Comparison of ENCODE assay signal across 8 mouse cellular contexts in the genomic region with DNA sequence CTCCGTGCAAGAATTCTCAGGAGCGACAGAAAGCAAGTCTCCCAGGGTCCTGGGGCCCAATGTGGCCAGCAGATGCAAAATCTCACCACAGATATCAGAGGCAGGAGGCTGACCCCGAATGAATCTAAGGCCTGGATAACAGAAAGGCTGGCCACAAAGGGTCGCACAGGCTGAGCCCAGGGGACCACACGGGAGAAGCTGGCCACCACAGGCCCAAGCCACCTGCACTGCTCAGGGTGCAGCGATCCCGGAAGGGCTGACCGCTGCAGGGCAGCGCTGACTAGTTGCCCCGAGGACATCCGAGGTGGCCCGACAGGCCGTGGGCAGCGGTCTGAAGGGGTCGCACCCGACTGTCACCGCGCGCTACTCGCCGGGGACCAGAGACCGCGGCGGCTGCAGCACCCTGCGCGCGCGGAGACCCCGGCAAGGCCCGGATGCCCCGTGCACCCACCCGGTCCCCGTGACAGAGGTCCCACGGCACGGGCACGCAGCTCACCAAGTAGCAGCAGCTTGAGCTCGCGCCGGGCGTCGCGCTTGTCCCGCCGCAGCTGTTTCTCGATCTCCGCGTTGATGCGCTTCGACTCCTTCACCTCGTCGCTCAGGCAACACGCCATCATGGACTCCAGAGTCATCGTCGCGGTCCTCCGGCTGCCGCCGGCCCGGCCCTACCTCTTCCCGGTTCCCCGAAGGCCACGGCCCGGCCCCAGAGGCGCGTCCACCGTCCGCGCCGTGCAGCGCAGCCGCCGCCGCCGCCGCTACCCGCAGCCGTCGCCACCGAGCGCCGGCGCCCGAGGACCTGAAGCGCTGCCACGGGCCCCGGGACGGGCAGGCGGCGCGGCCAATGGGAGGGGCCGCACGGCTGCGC. TPM values are rescaled to one million over a fixed set of nuclear protein-coding genes. Genes with fewer than 3 reads are reported as not detected.
DNase-seq lines count a peak whose midpoint lies in the region; ATAC-seq lines count a peak whose summit lies in the region.

No protein-coding gene starts in this region.

- WGBS in kidney, embryonic 16.5 days, result under 1% methylated on average over 86 of the region's 93 CpGs
- WGBS in heart, embryonic 15.5 days, result under 1% methylated on average over 88 of the region's 93 CpGs
- WGBS in macrophage (ENCODE audit: missing documents), result under 1% methylated on average over 80 of the region's 93 CpGs

- peak overlapping the region; percentile 73; the same call in 1 of the 2 replicates for H3K27ac ChIP-seq in kidney, embryonic 16.5 days (ENCODE audit: low read length)
- peak overlapping the region; percentile 73 for H3K27ac ChIP-seq in heart, embryonic 15.5 days
- no peak overlapping the region for H3K27ac ChIP-seq in macrophage

- no peaks in the 10 kb centered on the region for H3K9me3 ChIP-seq in kidney, embryonic 16.5 days (ENCODE audit: low read length)
- no peaks in the 10 kb centered on the region for H3K9me3 ChIP-seq in heart, embryonic 15.5 days (replicated peaks)

- DNase-seq in kidney, postnatal 4 days, result no peak
- no peak for DNase-seq in natural killer cell, adult 2 months (ENCODE audit: low spot score in 2 of 2)
- DNase-seq in adrenal gland, postnatal 25 days, result no peak
- DNase-seq in thymus, postnatal 36 days, result no peak

- peak overlapping the region; percentile 92 for H3K9ac ChIP-seq in kidney, embryonic 16.5 days (replicated peaks; ENCODE audit: low read length)
- H3K9ac ChIP-seq in heart, embryonic 15.5 days, result peak overlapping the region; percentile 88

- no peaks in the 10 kb centered on the region for H3K27me3 ChIP-seq in kidney, embryonic 16.5 days (ENCODE audit: insufficient read depth, low read length)
- no peaks in the 10 kb centered on the region for H3K27me3 ChIP-seq in heart, embryonic 15.5 days

- H3K79me2 ChIP-seq in macrophage (ENCODE audit: inconsistent target), result peaks cover 49% of the 10 kb centered on the region

- H3K4me2 ChIP-seq in kidney, embryonic 16.5 days (replicated peaks; ENCODE audit: low read depth, low read length), result peak overlapping the region; percentile 87
- H3K4me2 ChIP-seq in heart, embryonic 15.5 days, result peak overlapping the region; percentile 80

- ATAC-seq in kidney, embryonic 16.5 days (ENCODE audit: low FRiP score, low TSS enrichment), result peak; percentile 52; the same call in 1 of the 2 replicates
- peak; percentile 8 for ATAC-seq in activated CD4-positive, CD25-positive, alpha-beta regulatory T cell, adult 4 months
- ATAC-seq in heart, embryonic 15.5 days (replicated peaks; ENCODE audit: insufficient number of reproducible peaks, insufficient read depth, low FRiP score, low read depth), result no peak

- no peaks in the 10 kb centered on the region for H3K36me3 ChIP-seq in kidney, embryonic 16.5 days (ENCODE audit: insufficient read depth, low read length)
- H3K36me3 ChIP-seq in heart, embryonic 15.5 days, result no peaks in the 10 kb centered on the region
- H3K36me3 ChIP-seq in macrophage (ENCODE audit: inconsistent target), result no peaks in the 10 kb centered on the region

- H3K4me3 ChIP-seq in kidney, embryonic 16.5 days (ENCODE audit: low read length), result peak overlapping the region; percentile 70
- H3K4me3 ChIP-seq in heart, embryonic 15.5 days, result peak overlapping the region; percentile 78
- peak overlapping the region; percentile 57 for H3K4me3 ChIP-seq in macrophage (ENCODE audit: inconsistent target)

- peaks cover 32% of the 10 kb centered on the region for H3K4me1 ChIP-seq in kidney, embryonic 16.5 days (ENCODE audit: insufficient read depth, low read length)
- H3K4me1 ChIP-seq in heart, embryonic 15.5 days (replicated peaks), result peaks cover 36% of the 10 kb centered on the region

RNA-seq across cellular contexts. Expression of a gene that starts 0.5 kb away (rescaled TPM):
- polyA plus RNA-seq in kidney, embryonic 16.5 days (2015; fragmentation: Nextera tagmentation; extraction: Ambion mirVana), result 92.3 and 92.7 TPM in 2 replicates
- 10 to 100 TPM; 21.7 to 24.5 TPM for polyA plus RNA-seq in activated CD4-positive, CD25-positive, alpha-beta regulatory T cell, adult 4 months (2017; shearing (Covaris generic))
- 52.1 and 64.1 TPM in 2 replicates for polyA plus RNA-seq in heart, embryonic 15.5 days (2015; fragmentation: Nextera tagmentation; extraction: Ambion mirVana)
- total RNA-seq in macrophage (2018; cell fraction: chromatin; rRNA removed), result 10 to 100 TPM in 18 of 26 experiments, 1 to 10 TPM in 8; 1.5 to 34.9 (median 14.9) TPM
- 1 to 10 TPM in 23 of 26 experiments, under 1 TPM in 3; 0.37 to 5.9 (median 4.1) TPM for total RNA-seq in macrophage (2018; cell fraction: cytosol; rRNA removed)
- 10 to 100 TPM in 13 of 26 experiments, 1 to 10 TPM in 13; 2.2 to 41.9 (median 9.7) TPM for total RNA-seq in macrophage (2018; cell fraction: nucleus; rRNA removed)
- polyA plus RNA-seq in macrophage (2018), result 3.5 to 6.3 TPM (median 6.2 TPM) in 3 replicates
- 76.8 and 77.9 TPM in 2 replicates for total RNA-seq in adrenal gland, postnatal 25 days (2021)

RNA-seq across cellular contexts. Expression of a gene that starts 14.8 kb away (rescaled TPM):
- 322 and 487 TPM in 2 replicates for polyA plus RNA-seq in kidney, embryonic 16.5 days (2015; fragmentation: Nextera tagmentation; extraction: Ambion mirVana)
- 100 to 1,000 TPM; 120 to 125 TPM for polyA plus RNA-seq in activated CD4-positive, CD25-positive, alpha-beta regulatory T cell, adult 4 months (2017; shearing (Covaris generic))
- 650 and 761 TPM in 2 replicates for polyA plus RNA-seq in heart, embryonic 15.5 days (2015; fragmentation: Nextera tagmentation; extraction: Ambion mirVana)
- total RNA-seq in macrophage (2018; cell fraction: chromatin; rRNA removed), result 100 to 1,000 TPM in 2 of 26 experiments, 10 to 100 TPM in 19, 1 to 10 TPM in 5; 2.7 to 107 (median 27.0) TPM
- total RNA-seq in macrophage (2018; cell fraction: cytosol; rRNA removed), result 100 to 1,000 TPM; 207 to 355 (median 268) TPM
- total RNA-seq in macrophage (2018; cell fraction: nucleus; rRNA removed), result 100 to 1,000 TPM in 1 of 26 experiments, 10 to 100 TPM in 25; 19.7 to 104 (median 54.7) TPM
- polyA plus RNA-seq in macrophage (2018), result 301 to 334 TPM (median 303 TPM) in 3 replicates
- total RNA-seq in adrenal gland, postnatal 25 days (2021), result 983 and 1,070 TPM in 2 replicates

RNA-seq across cellular contexts. Expression of a gene that starts 20.5 kb away (rescaled TPM):
- polyA plus RNA-seq in kidney, embryonic 16.5 days (2015; fragmentation: Nextera tagmentation; extraction: Ambion mirVana), result 0.70 and 0.98 TPM in 2 replicates
- 10 to 100 TPM; 55.2 to 62.0 TPM for polyA plus RNA-seq in activated CD4-positive, CD25-positive, alpha-beta regulatory T cell, adult 4 months (2017; shearing (Covaris generic))
- 0.64 and 1.6 TPM in 2 replicates for polyA plus RNA-seq in heart, embryonic 15.5 days (2015; fragmentation: Nextera tagmentation; extraction: Ambion mirVana)
- 10 to 100 TPM in 1 of 26 experiments, 1 to 10 TPM in 20, under 1 TPM in 4, not detected in 1; 0.48 to 10.1 (median 6.4) TPM for total RNA-seq in macrophage (2018; cell fraction: chromatin; rRNA removed)
- total RNA-seq in macrophage (2018; cell fraction: cytosol; rRNA removed), result 10 to 100 TPM in 7 of 26 experiments, 1 to 10 TPM in 19; 2.3 to 11.7 (median 8.1) TPM
- total RNA-seq in macrophage (2018; cell fraction: nucleus; rRNA removed), result 10 to 100 TPM in 4 of 26 experiments, 1 to 10 TPM in 21, under 1 TPM in 1; 0.96 to 24.0 (median 4.6) TPM
- 4.6 to 16.6 TPM (median 10.2 TPM) in 3 replicates for polyA plus RNA-seq in macrophage (2018)
- total RNA-seq in adrenal gland, postnatal 25 days (2021), result 0.61 TPM in 1 of 2 replicates, not detected in the other

RNA-seq across cellular contexts. Expression of a gene that starts 29.8 kb away (rescaled TPM):
- polyA plus RNA-seq in kidney, embryonic 16.5 days (2015; fragmentation: Nextera tagmentation; extraction: Ambion mirVana), result 41.0 and 52.0 TPM in 2 replicates
- polyA plus RNA-seq in activated CD4-positive, CD25-positive, alpha-beta regulatory T cell, adult 4 months (2017; shearing (Covaris generic)), result 1 to 10 TPM in 1 of 2 experiments, under 1 TPM in 1; 0.78 to 1.5 TPM
- 23.6 and 29.3 TPM in 2 replicates for polyA plus RNA-seq in heart, embryonic 15.5 days (2015; fragmentation: Nextera tagmentation; extraction: Ambion mirVana)
- total RNA-seq in macrophage (2018; cell fraction: chromatin; rRNA removed), result 10 to 100 TPM in 25 of 26 experiments, 1 to 10 TPM in 1; 8.0 to 81.0 (median 27.5) TPM
- 1 to 10 TPM in 20 of 26 experiments, under 1 TPM in 6; 0.41 to 3.4 (median 1.7) TPM for total RNA-seq in macrophage (2018; cell fraction: cytosol; rRNA removed)
- total RNA-seq in macrophage (2018; cell fraction: nucleus; rRNA removed), result 10 to 100 TPM in 13 of 26 experiments, 1 to 10 TPM in 13; 2.7 to 40.2 (median 8.6) TPM
- 1.3 to 3.9 TPM (median 3.6 TPM) in 3 replicates for polyA plus RNA-seq in macrophage (2018)
- 52.8 and 67.8 TPM in 2 replicates for total RNA-seq in adrenal gland, postnatal 25 days (2021)

RNA-seq across cellular contexts. Expression of a gene that starts 44.6 kb away (rescaled TPM):
- 1.5 and 1.7 TPM in 2 replicates for polyA plus RNA-seq in kidney, embryonic 16.5 days (2015; fragmentation: Nextera tagmentation; extraction: Ambion mirVana)
- polyA plus RNA-seq in activated CD4-positive, CD25-positive, alpha-beta regulatory T cell, adult 4 months (2017; shearing (Covaris generic)), result 10 to 100 TPM; 70.0 to 70.7 TPM
- 0.47 and 1.5 TPM in 2 replicates for polyA plus RNA-seq in heart, embryonic 15.5 days (2015; fragmentation: Nextera tagmentation; extraction: Ambion mirVana)
- under 1 TPM in 13 of 26 experiments, not detected in 13; 0.25 to 0.77 (median 0.50) TPM for total RNA-seq in macrophage (2018; cell fraction: chromatin; rRNA removed)
- under 1 TPM; 0.05 to 0.48 (median 0.21) TPM for total RNA-seq in macrophage (2018; cell fraction: cytosol; rRNA removed)
- total RNA-seq in macrophage (2018; cell fraction: nucleus; rRNA removed), result 1 to 10 TPM in 1 of 26 experiments, under 1 TPM in 13, not detected in 12; 0.24 to 1.5 (median 0.39) TPM
- 0.14 to 0.26 TPM (median 0.14 TPM) in 3 replicates for polyA plus RNA-seq in macrophage (2018)
- 0.85 and 1.4 TPM in 2 replicates for total RNA-seq in adrenal gland, postnatal 25 days (2021)
